Mouse (Mus musculus) liver, embryonic 14.5 days (tissue): ENCODE measurements around the gene Elavl3.
A peak's percentile ranks its signal among the peaks of the same experiment; 100 is the strongest.

Experiments
- CTCF ChIP-seq: IDR thresholded peaks from 2 replicates; pipeline ENCODE4 v1.5.1; 2016; ENCODE audit warnings: antibody characterized with exemption, low read depth, control low read depth
- EP300 ChIP-seq: IDR thresholded peaks from 2 replicates; pipeline ENCODE4 v1.6.1; 2016; ENCODE audit warnings: antibody characterized with exemption, low read depth

GRCm38 (mm10) chr9:22089281-22089680 is 37.5 kb upstream of the Elavl3 start:
- TF ChIP-seq EP300 (no peak), CTCF (0 out of 2 replicates have a peak, but pooled peaks have one; percentile 8)
